Mouse (Mus musculus) forebrain, embryonic 15.5 days (tissue): ENCODE measurements around the gene Tex14. TPM values are rescaled to one million over a fixed set of nuclear protein-coding genes. Genes with fewer than 3 reads are reported as not detected.
"Not testable (repeated sequence)": the region's sequence is repeated elsewhere in the genome, so short reads cannot be mapped to it uniquely, and the experiment has no call there.

Experiments
- ATAC-seq: fragments of 200-750 bp; cut with Nextera tagmentation; replicated peaks from 2 replicates; pipeline ENCODE4 v1.8.0; 2017; ENCODE audit warnings: mild to moderate bottlenecking, moderate TSS enrichment, moderate library complexity
- H3K27ac ChIP-seq: fragments of 300-500 bp; sonication (generic); replicated peaks from 2 replicates; pipeline ENCODE4 v1.5.1; 2015; ENCODE audit warnings: mild to moderate bottlenecking, inconsistent platforms
- H3K27me3 ChIP-seq: fragments of 300-500 bp; sonication (generic); 2 replicates; pipeline ENCODE4 v1.6.1; 2015; ENCODE audit warnings: inconsistent platforms
- H3K36me3 ChIP-seq: fragments of 300-500 bp; sonication (generic); 2 replicates; pipeline ENCODE4 v1.6.1; 2015; ENCODE audit warnings: mild to moderate bottlenecking, inconsistent platforms
- H3K4me1 ChIP-seq: fragments of 300-500 bp; sonication (generic); 2 replicates; pipeline ENCODE4 v1.6.1; 2015; ENCODE audit warnings: inconsistent platforms
- H3K4me2 ChIP-seq: fragments of 300-500 bp; sonication (generic); replicated peaks from 2 replicates; pipeline ENCODE4 v1.6.1; 2015; ENCODE audit warnings: mild to moderate bottlenecking, inconsistent platforms
- H3K4me3 ChIP-seq: fragments of 300-500 bp; sonication (generic); 2 replicates; pipeline ENCODE4 v1.5.1; 2015; ENCODE audit warnings: mild to moderate bottlenecking, inconsistent platforms
- H3K9ac ChIP-seq: fragments of 300-500 bp; sonication (generic); replicated peaks from 2 replicates; pipeline ENCODE4 v1.6.1; 2015; ENCODE audit warnings: mild to moderate bottlenecking, inconsistent platforms
- H3K9me3 ChIP-seq: fragments of 300-500 bp; sonication (generic); 2 replicates; pipeline ENCODE4 v1.6.1; 2016; ENCODE audit warnings: inconsistent platforms
- WGBS: fragments of 180-500 bp; shearing (Covaris S2); methylation state at CpG from one replicate; pipeline ENCODE4 v1.1.7; 2015; ENCODE audit warnings: mixed read lengths; 5-methylcytosine and 5-hydroxymethylcytosine counted together
- polyA plus RNA-seq: library from polyadenylated mRNA; unstranded; fragments of >200 nt; fragmentation: Nextera tagmentation; extraction: Ambion mirVana; gene quantifications from 2 replicates; pipeline ENCODE4 v1.2.1, GENCODE M21; 2015

The Tex14 gene
- polyA plus RNA-seq, 1 experiment from 2014 or later = not detected

GRCm38 (mm10) chr11:87444056-87444455, 39.2 kb downstream of the Tex14 start:
- H3K27me3 ChIP-seq, H3K4me2 ChIP-seq, H3K9ac ChIP-seq, H3K36me3 ChIP-seq, ATAC-seq, H3K9me3 ChIP-seq, H3K4me3 ChIP-seq: not testable (repeated sequence)
- WGBS = 76% methylated on average over 10 of the region's 10 CpGs
- H3K27ac ChIP-seq = peak overlapping the region; percentile 86; the same call in 1 of the 2 replicates
- H3K4me1 ChIP-seq = peaks cover 15% of the 10 kb centered on the region

DNA sequence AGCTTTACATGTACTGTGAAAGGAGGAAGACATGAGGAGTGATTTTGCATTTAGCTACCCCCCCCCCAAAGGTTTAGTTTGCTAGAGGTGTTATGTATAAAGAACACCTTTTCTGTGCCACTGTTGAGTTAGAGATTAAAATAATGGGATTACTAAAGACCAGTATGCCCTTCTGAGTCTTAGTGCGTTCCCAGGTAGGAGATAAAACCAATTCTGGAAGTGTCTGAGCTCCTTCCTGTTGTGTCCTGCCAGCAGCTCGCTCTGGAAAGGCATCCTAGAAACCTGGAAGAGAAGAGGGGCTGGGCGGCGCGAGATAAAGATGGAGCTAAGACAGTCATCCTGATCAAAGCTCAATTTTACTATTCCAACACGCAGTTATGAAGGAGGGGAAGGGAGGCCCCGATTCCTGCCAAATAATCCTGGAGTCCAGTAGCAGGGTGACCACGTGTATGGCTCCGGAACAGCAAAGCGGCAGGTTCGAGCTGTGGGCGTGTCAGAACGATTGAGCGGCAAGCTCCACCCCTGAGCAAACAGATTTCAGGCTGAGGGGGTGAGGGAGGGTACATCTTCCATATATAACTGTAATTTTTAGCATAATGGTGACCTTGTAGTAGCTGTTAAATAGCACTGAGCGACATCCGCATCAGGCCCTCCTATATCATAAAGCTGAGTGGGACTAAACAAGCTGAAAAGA, 40.0 kb downstream of the Tex14 start:
- H3K9me3 ChIP-seq = no peaks in the 10 kb centered on the region
- peak overlapping the region; percentile 23 for H3K4me2 ChIP-seq
- ATAC-seq = no peak
- H3K4me1 ChIP-seq = peaks cover 16% of the 10 kb centered on the region
- H3K27ac ChIP-seq = peak overlapping the region; percentile 17; the same call in 1 of the 2 replicates
- H3K27me3 ChIP-seq = no peaks in the 10 kb centered on the region
- no peaks in the 10 kb centered on the region for H3K36me3 ChIP-seq
- H3K9ac ChIP-seq = 0 out of 2 replicates have a peak overlapping the region, but pooled peaks have one; percentile 5
- H3K4me3 ChIP-seq = no peak overlapping the region
- WGBS = 7% methylated on average over 16 of the region's 16 CpGs

DNA sequence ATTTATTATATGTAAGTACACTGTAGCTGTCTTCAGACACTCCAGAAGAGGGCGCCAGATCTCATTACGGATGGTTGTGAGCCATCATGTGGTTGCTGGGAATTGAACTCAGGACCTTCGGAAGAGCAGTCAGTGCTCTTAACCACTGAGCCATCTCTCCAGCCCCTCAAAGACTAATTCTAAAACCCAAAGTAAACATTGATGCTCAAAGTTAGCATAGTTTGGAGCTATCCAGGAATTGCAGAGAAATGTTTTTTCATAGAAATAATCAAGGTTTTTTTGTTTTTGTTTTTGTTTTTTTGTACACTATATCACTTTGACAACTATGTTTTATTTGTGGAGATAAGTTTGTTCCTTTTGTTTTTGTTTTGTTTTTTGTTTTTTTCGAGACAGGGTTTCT, 40.7 kb downstream of the Tex14 start:
- not testable (repeated sequence) for H3K9me3 ChIP-seq
- H3K4me1 ChIP-seq = peaks cover 16% of the 10 kb centered on the region
- WGBS = 48% methylated on average over 4 of the region's 4 CpGs

GRCm38 (mm10) chr11:87446159-87446558, 41.3 kb downstream of the Tex14 start:
- H3K9ac ChIP-seq = no peak overlapping the region
- no peak for ATAC-seq
- H3K4me1 ChIP-seq = peaks cover 16% of the 10 kb centered on the region
- H3K27me3 ChIP-seq = no peaks in the 10 kb centered on the region
- WGBS = 82% methylated on average over 3 of the region's 3 CpGs
- H3K27ac ChIP-seq = no peak overlapping the region
- H3K9me3 ChIP-seq = no peaks in the 10 kb centered on the region
- no peak overlapping the region for H3K4me3 ChIP-seq
- H3K4me2 ChIP-seq = no peak overlapping the region
- no peaks in the 10 kb centered on the region for H3K36me3 ChIP-seq

More for the DNA sequence above, 40.7 kb downstream of the Tex14 start:
- H3K27me3 ChIP-seq, H3K36me3 ChIP-seq, H3K4me3 ChIP-seq, H3K27ac ChIP-seq, H3K4me2 ChIP-seq, H3K9ac ChIP-seq, ATAC-seq: not testable (repeated sequence)

- no peak overlapping the region for H3K4me2 ChIP-seq
- no peak overlapping the region for H3K9ac ChIP-seq
- no peaks in the 10 kb centered on the region for H3K27me3 ChIP-seq
- no peak overlapping the region for H3K27ac ChIP-seq
- H3K4me3 ChIP-seq = no peak overlapping the region
- ATAC-seq = no peak
- no peaks in the 10 kb centered on the region for H3K9me3 ChIP-seq
- no peaks in the 10 kb centered on the region for H3K36me3 ChIP-seq
- peaks cover 12% of the 10 kb centered on the region for H3K4me1 ChIP-seq
These were observed 42.6 kb downstream of the Tex14 start for GRCm38 (mm10) chr11:87447429-87447828.

DNA sequence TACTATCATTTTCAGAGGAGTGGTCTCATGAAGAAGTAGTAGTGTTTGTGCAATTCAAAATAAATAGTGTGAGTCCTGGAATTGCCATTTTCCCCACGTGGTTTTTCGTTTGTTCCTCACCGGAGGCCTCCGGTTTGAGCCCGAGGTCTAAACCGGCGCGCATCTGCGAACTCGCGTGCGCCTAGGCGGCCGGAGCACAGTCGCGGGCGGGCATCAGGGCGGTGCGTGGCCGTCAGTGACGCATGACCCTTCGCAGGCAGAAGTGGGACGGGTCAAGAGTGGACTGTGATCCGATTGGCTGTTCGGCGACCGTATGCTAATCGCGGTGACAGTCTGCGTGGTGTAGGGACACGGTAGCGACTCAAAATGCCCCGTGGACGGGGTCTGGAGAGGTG, 43.2 kb downstream of the Tex14 start:
- Histone ChIP-seq H3K27ac (peak overlapping the region; percentile 75), H3K4me3 (peak overlapping the region; percentile 41), H3K4me2 (peak overlapping the region; percentile 59), H3K9ac (peak overlapping the region; percentile 44)
- peak; percentile 95 for ATAC-seq
- under 1% methylated on average over 34 of the region's 34 CpGs for WGBS
- not testable (repeated sequence) for H3K27me3 ChIP-seq, H3K4me1 ChIP-seq, H3K36me3 ChIP-seq, H3K9me3 ChIP-seq

DNA sequence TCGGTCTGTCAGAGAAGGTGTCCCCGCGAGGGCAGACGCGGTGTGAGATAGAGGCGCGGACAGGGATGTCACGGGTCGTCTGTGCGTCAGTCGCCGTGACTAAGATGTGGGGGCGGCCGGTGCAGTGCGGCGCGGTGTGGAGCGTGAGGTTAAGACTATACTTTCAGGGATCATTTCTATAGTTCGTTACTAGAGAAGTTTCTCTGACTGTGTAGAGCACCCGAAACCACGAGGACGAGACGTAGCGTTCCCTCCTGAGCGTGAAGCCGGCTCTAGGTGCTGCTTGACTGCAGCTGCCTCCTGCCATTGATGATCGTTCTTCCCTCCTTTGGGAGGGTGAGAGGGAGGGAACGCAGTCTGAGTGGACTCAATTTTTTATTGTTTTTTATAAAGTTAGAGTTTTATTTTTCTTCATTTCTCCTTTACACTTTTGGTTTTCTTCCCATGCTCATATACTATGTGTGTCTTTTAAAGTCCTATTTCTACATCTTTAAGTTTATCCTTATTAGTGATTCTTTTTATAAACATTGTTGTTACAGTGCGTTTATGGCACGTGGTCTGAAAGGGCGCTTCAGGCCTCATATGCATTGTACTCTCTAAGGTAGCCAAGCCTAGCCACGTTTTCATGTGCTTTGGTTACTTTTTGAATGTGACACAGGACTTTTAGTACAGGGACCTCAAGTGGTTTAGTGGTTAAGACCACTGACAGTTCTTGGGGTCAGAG, 43.8 kb downstream of the Tex14 start:
- WGBS = 0% methylated on average over 5 of the region's 32 CpGs
- not testable (repeated sequence) for H3K9me3 ChIP-seq, H3K4me1 ChIP-seq, H3K36me3 ChIP-seq, H3K27me3 ChIP-seq, H3K9ac ChIP-seq
- Histone ChIP-seq H3K4me3 (peak overlapping the region; percentile 41; the same call in 1 of the 2 replicates), H3K27ac (peak overlapping the region; percentile 80), H3K4me2 (peak overlapping the region; percentile 59; the same call in 1 of the 2 replicates)
- peak; percentile 96 for ATAC-seq

- no peaks in the 10 kb centered on the region for H3K9me3 ChIP-seq
- H3K4me1 ChIP-seq = peaks cover 10% of the 10 kb centered on the region
- no peak for ATAC-seq
- H3K27me3 ChIP-seq = no peaks in the 10 kb centered on the region
- H3K27ac ChIP-seq = peak overlapping the region; percentile 80
- H3K4me2 ChIP-seq = no peak overlapping the region; the same call in 1 of the 2 replicates
- H3K4me3 ChIP-seq = no peak overlapping the region
- H3K36me3 ChIP-seq = no peaks in the 10 kb centered on the region
- 12% methylated on average over 3 of the region's 3 CpGs for WGBS
- no peak overlapping the region for H3K9ac ChIP-seq
These were observed 44.3 kb downstream of the Tex14 start for GRCm38 (mm10) chr11:87449200-87449547.

GRCm38 (mm10) chr11:87449847-87450246, 45.0 kb downstream of the Tex14 start:
- H3K4me3 ChIP-seq, H3K4me2 ChIP-seq, H3K27me3 ChIP-seq, H3K27ac ChIP-seq, H3K4me1 ChIP-seq, H3K9ac ChIP-seq, H3K36me3 ChIP-seq, ATAC-seq, H3K9me3 ChIP-seq: not testable (repeated sequence)
- WGBS = 62% methylated on average over 5 of the region's 5 CpGs

GRCm38 (mm10) chr11:87452779-87453178, 47.9 kb downstream of the Tex14 start:
- not testable (repeated sequence) for ATAC-seq, H3K4me2 ChIP-seq, H3K27ac ChIP-seq, H3K9me3 ChIP-seq, H3K36me3 ChIP-seq, H3K4me1 ChIP-seq, H3K27me3 ChIP-seq, H3K9ac ChIP-seq, H3K4me3 ChIP-seq
- 79% methylated on average over 8 of the region's 8 CpGs for WGBS

DNA sequence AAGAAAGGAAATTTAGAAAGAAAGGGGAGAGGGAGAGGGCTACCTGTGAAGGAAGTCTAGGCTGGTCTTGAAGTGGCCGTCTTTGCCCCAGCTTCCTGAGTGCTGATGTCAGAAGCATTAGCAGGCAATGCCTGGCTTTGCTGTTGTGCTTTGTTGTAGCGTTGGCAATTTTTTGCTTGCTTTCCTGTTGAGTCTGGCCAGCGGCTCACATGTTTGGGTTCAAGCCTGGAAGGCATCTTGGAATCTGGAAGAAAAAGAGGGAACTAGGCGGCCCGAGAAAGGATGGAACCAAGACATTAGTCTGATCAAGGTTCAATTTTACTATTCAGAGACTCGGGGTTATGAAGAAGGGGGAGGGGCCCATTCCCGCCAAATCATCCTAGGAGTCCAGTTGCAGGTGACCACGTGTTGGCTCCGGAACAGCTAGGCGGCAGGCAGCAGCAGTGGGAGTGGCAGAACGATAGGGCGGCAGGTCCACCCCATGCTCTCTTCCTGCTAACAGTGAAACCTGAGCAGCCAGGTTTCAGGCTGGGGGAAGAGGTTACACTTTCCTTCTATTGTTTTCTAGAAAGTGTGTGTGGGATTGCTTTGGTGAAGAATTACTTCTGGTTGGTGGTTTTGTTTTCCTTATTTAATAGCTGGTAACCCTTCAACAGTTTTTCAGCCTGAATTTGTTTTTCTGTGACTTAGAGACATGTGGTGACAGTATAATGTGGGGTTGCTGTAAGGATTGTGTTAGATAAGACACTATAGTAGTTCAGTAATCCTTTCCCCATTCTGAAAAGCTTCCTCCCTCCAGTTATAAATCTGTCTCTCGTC, 48.6 kb downstream of the Tex14 start:
- WGBS = 21% methylated on average over 13 of the region's 13 CpGs
- no peaks in the 10 kb centered on the region for H3K27me3 ChIP-seq
- no peaks in the 10 kb centered on the region for H3K9me3 ChIP-seq
- H3K9ac ChIP-seq = no peak overlapping the region
- ATAC-seq = no peak
- no peaks in the 10 kb centered on the region for H3K36me3 ChIP-seq
- no peak overlapping the region for H3K27ac ChIP-seq
- no peak overlapping the region for H3K4me2 ChIP-seq
- no peak overlapping the region for H3K4me3 ChIP-seq
- H3K4me1 ChIP-seq = peaks cover 4% of the 10 kb centered on the region

DNA sequence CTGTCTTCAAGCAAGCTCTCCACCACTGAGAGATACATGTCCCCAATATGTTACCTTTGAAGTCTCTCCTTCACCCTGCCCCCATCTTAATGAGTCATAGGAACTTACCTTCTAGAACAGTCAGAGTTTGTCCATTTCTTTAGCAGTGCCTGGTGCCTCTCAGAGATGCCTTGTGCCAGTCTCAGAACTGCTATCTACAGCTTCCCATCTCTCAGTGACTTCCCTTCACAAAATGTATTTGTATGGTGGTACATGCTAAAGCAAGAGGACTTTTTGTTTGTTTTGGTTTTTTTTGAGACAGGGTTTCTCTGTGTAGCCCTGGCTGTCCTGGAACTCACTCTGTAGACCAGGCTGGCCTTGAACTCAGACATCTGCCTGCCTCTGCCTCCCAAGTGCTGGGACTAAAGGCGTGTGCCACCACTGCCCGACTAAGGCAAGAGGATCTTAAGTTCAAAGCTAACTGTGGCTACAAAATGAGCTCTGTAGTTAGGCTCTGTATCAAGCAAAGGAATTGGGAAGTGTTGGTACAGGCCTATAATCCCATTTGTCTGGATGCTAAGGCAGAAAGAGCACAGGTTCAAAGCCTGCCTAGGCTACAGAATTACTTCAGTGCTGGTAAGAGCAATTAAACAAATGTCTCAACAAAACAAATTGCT, 49.3 kb downstream of the Tex14 start:
- Histone ChIP-seq H3K4me3 (no peak overlapping the region), H3K27me3 (no peaks in the 10 kb centered on the region), H3K4me1 (peaks cover under 1% of the 10 kb centered on the region), H3K4me2 (no peak overlapping the region), H3K27ac (no peak overlapping the region), H3K9me3 (no peaks in the 10 kb centered on the region), H3K9ac (no peak overlapping the region), H3K36me3 (no peaks in the 10 kb centered on the region)
- 89% methylated on average over 2 of the region's 2 CpGs for WGBS
- no peak for ATAC-seq
